Mouse (Mus musculus) heart, embryonic 10.5 days (tissue): ENCODE measurements around the gene Ropn1. TPM values are rescaled to one million over a fixed set of nuclear protein-coding genes. Genes with fewer than 3 reads are reported as not detected.
A peak's percentile ranks its signal among the peaks of the same experiment; 100 is the strongest.
"Not testable (repeated sequence)": the region's sequence is repeated elsewhere in the genome, so short reads cannot be mapped to it uniquely, and the experiment has no call there.

Experiments
- DNase-seq: peaks from one replicate; pipeline ENCODE4 v3.0.0-alpha.2; 2017; ENCODE audit warnings: low spot score
- H3K27ac ChIP-seq: fragments of 300-500 bp; sonication (generic); 2 replicates; pipeline ENCODE4 v1.5.1; 2016; ENCODE audit warnings: mild to moderate bottlenecking
- H3K27me3 ChIP-seq: fragments of 300-500 bp; sonication (generic); 2 replicates; pipeline ENCODE4 v1.6.1; 2016; ENCODE audit warnings: mild to moderate bottlenecking; ENCODE audit not compliant: poor library complexity, insufficient read depth, severe bottlenecking
- H3K36me3 ChIP-seq: fragments of 300-500 bp; sonication (generic); 2 replicates; pipeline ENCODE4 v1.6.1; 2016; ENCODE audit warnings: mild to moderate bottlenecking, moderate library complexity
- H3K4me1 ChIP-seq: fragments of 300-500 bp; sonication (generic); 2 replicates; pipeline ENCODE4 v1.6.1; 2016; ENCODE audit warnings: mild to moderate bottlenecking
- H3K4me3 ChIP-seq: fragments of 300-500 bp; sonication (generic); 2 replicates; pipeline ENCODE4 v1.5.1; 2016; ENCODE audit warnings: mild to moderate bottlenecking, moderate library complexity
- H3K9me3 ChIP-seq: fragments of 300-500 bp; sonication (generic); 2 replicates; pipeline ENCODE4 v1.6.1; 2016; ENCODE audit warnings: mild to moderate bottlenecking, moderate library complexity
- WGBS: fragments of 180-500 bp; shearing (Covaris S2); methylation state at CpG from one replicate; pipeline ENCODE4 v1.1.7; 2016; 5-methylcytosine and 5-hydroxymethylcytosine counted together
- polyA plus RNA-seq: library from polyadenylated mRNA; unstranded; fragments of >200 nt; fragmentation: Nextera tagmentation; extraction: Ambion mirVana; gene quantifications from 2 replicates; pipeline ENCODE4 v1.2.1, GENCODE M21; 2016

The Ropn1 gene
- polyA plus RNA-seq = 0.55 and 0.57 TPM in 2 replicates

GRCm38 (mm10) chr16:34649621-34650020 lies at the start of gene Ropn1:
TSS of gene Ropn1 (plus strand) at chr16:34649921.
- Histone ChIP-seq H3K27ac (no peak within 1 kb of the TSS), H3K27me3 (peaks cover 12% of the 10 kb centered on the region; the same call in 1 of the 2 replicates), H3K36me3 (no peaks in the 10 kb centered on the region), H3K9me3 (no peaks in the 10 kb centered on the region), H3K4me3 (no peak within 1 kb of the TSS), H3K4me1 (no peaks in the 10 kb centered on the region)
- 38% methylated on average over 7 of the region's 7 CpGs for WGBS
- DNase-seq = no peak

DNA sequence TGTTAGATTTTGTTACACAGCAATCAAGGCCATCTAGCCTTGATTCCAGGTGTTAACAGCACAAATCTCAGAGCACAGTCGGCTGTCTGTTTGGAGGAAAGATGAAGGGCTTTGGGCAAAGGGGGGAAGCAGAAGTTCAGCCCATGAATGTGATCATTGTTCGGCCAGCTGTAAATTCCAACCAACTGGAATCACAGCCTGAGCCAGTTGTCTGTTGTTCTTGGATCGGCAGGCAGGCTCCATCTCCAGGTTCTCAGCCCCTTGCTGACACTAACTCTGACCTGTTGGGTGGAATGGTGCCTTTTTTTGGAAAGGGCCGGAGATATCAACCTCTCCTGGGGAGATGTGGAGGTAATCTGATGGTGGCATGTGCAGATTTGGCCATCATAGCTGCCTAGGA lies 47.8 kb upstream of the Ropn1 start:
- no peak for DNase-seq
- H3K9me3 ChIP-seq = no peaks in the 10 kb centered on the region
- H3K36me3 ChIP-seq = no peaks in the 10 kb centered on the region
- H3K4me3 ChIP-seq = no peak overlapping the region
- 50% methylated on average over 4 of the region's 4 CpGs for WGBS
- H3K27me3 ChIP-seq = no peaks in the 10 kb centered on the region
- no peak overlapping the region for H3K27ac ChIP-seq
- H3K4me1 ChIP-seq = no peaks in the 10 kb centered on the region

DNA sequence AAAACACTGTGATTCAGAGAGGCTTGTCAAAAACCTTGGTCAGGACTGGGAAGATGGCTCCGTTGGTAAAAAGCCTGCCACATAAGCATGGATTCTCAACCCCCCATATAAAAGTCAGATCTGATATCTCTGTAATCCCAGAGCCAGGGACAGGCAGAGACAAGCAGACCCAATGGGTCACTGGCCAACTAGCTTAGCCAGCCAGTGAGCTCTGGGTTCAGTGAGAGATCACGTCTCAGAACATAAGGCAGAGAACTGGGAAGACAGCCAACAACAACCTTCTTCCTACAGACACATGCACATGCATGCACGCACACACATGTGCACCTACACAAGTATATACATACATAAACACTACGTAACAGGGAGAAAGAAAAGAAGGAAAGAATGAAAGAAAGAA lies 46.6 kb upstream of the Ropn1 start:
- DNase-seq = no peak
- no peak overlapping the region for H3K27ac ChIP-seq

DNA sequence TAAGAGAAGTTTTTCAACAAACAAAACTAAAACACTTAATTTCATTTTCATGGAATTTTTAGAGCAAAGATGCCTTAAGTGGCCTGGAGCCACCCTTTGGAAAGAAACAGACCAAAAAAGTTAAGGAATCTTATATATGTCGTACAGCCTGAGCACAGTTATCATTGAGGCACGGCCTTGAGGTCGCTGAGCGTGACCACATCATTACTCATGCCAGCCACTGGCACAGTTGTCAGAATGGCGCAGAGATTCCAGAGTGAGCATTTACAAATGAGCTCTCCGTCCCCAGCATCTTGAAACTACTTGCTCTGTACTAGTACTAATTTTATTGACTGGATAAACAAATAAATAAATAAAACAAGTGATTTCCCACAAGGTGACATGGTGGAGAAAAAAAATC lies 45.9 kb upstream of the Ropn1 start:
- Histone ChIP-seq H3K9me3 (no peaks in the 10 kb centered on the region), H3K27me3 (no peaks in the 10 kb centered on the region), H3K27ac (no peak overlapping the region), H3K4me1 (no peaks in the 10 kb centered on the region), H3K36me3 (no peaks in the 10 kb centered on the region), H3K4me3 (no peak overlapping the region)
- DNase-seq = no peak
- 70% methylated on average over 6 of the region's 6 CpGs for WGBS

More for the DNA sequence above, 46.6 kb upstream of the Ropn1 start:
- Histone ChIP-seq H3K4me1 (no peaks in the 10 kb centered on the region), H3K27me3 (no peaks in the 10 kb centered on the region), H3K36me3 (no peaks in the 10 kb centered on the region), H3K9me3 (no peaks in the 10 kb centered on the region), H3K4me3 (no peak overlapping the region)
- WGBS = 67% methylated on average over 4 of the region's 4 CpGs

DNA sequence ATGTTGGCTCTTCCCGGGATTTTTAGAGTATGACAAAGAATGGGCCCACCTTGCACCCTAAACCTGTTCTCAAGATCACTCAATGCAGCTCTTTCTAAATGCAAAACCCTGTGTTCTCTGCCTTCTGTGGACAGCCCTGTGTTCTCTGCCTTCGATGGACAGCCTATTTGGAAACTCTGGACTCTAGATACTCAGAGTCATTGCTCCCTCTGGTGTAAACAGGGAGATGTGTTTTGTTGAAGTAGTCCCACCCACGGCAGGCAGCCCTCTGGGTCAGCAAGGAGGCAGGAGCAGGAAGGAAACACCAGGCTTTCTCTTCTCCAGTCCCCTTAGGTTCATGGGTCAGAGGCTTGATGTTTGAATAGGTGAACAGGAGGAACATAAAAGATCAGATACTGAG lies 44.0 kb upstream of the Ropn1 start:
- DNase-seq = peak; percentile 76
- Histone ChIP-seq H3K4me3 (no peak overlapping the region), H3K36me3 (no peaks in the 10 kb centered on the region), H3K9me3 (no peaks in the 10 kb centered on the region), H3K27me3 (no peaks in the 10 kb centered on the region), H3K4me1 (no peaks in the 10 kb centered on the region), H3K27ac (no peak overlapping the region)
- 32% methylated on average over 3 of the region's 3 CpGs for WGBS

GRCm38 (mm10) chr16:34610137-34610536 lies 39.6 kb upstream of the Ropn1 start:
- Histone ChIP-seq H3K9me3 (no peaks in the 10 kb centered on the region), H3K4me3 (no peak overlapping the region), H3K4me1 (no peaks in the 10 kb centered on the region), H3K27ac (no peak overlapping the region), H3K36me3 (no peaks in the 10 kb centered on the region), H3K27me3 (no peaks in the 10 kb centered on the region)
- DNase-seq = no peak
- 83% methylated on average over 1 of the region's 1 CpGs for WGBS

- 67% methylated on average over 2 of the region's 2 CpGs for WGBS
- H3K36me3 ChIP-seq = no peaks in the 10 kb centered on the region
- H3K4me3 ChIP-seq = no peak overlapping the region
- H3K27me3 ChIP-seq = no peaks in the 10 kb centered on the region
- no peak overlapping the region for H3K27ac ChIP-seq
- no peak for DNase-seq
- H3K4me1 ChIP-seq = no peaks in the 10 kb centered on the region
- no peaks in the 10 kb centered on the region for H3K9me3 ChIP-seq
These were observed 35.7 kb upstream of the Ropn1 start for GRCm38 (mm10) chr16:34614021-34614420.

GRCm38 (mm10) chr16:34627591-34627990 lies 22.1 kb upstream of the Ropn1 start:
- Histone ChIP-seq H3K27me3 (no peaks in the 10 kb centered on the region), H3K36me3 (no peaks in the 10 kb centered on the region), H3K4me1 (no peaks in the 10 kb centered on the region), H3K9me3 (no peaks in the 10 kb centered on the region), H3K27ac (no peak overlapping the region), H3K4me3 (no peak overlapping the region)
- no peak for DNase-seq
- WGBS = 77% methylated on average over 2 of the region's 2 CpGs

GRCm38 (mm10) chr16:34628397-34628796 lies 21.3 kb upstream of the Ropn1 start:
- H3K27me3 ChIP-seq = no peaks in the 10 kb centered on the region
- H3K4me1 ChIP-seq = no peaks in the 10 kb centered on the region
- WGBS = 77% methylated on average over 4 of the region's 4 CpGs
- no peak overlapping the region for H3K27ac ChIP-seq
- no peaks in the 10 kb centered on the region for H3K9me3 ChIP-seq
- H3K36me3 ChIP-seq = no peaks in the 10 kb centered on the region
- H3K4me3 ChIP-seq = no peak overlapping the region
- DNase-seq = no peak

- no peak overlapping the region for H3K27ac ChIP-seq
- H3K27me3 ChIP-seq = no peaks in the 10 kb centered on the region
- DNase-seq = no peak
- 49% methylated on average over 3 of the region's 3 CpGs for WGBS
- no peaks in the 10 kb centered on the region for H3K36me3 ChIP-seq
- H3K9me3 ChIP-seq = no peaks in the 10 kb centered on the region
- no peaks in the 10 kb centered on the region for H3K4me1 ChIP-seq
- H3K4me3 ChIP-seq = no peak overlapping the region
These were observed 14.2 kb upstream of the Ropn1 start for GRCm38 (mm10) chr16:34635557-34635956.

DNA sequence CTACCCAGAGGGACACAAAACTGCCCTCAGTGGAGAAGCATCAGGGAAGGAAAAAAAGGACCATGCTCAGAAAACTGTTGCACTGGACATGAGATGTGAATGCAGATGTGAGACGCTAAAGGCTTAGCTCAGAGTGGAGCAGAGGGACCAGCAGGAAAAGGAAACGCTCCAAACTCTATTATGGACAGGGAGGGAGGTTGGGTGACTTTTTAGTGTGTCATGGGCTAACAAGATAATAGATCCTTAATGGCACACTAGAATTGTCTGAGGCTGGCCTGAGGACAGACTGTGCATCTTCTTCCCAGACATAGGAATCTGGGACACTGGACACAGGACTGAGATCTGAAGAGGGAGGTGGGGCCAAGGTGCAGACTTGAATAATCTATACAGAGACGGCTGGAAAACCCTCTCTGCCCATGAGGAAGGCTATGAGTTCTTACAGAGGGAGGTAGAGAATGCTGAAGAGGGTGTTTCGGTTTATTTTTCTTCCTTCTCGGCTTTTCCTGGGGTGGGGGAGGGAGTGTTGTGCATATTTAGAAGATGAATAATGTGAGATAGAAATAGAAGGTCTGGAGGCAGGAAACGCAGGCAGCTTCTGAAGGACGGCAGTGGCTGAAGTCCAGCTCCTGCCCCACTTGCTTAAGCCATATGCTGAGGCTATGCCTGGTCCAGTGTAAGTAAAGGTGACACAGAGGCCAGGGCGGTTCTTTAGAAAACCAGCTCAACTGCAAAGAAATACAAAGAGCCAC lies 6.0 kb upstream of the Ropn1 start:
- Histone ChIP-seq H3K9me3 (no peaks in the 10 kb centered on the region), H3K4me3 (no peak overlapping the region), H3K36me3 (no peaks in the 10 kb centered on the region), H3K4me1 (peaks cover 7% of the 10 kb centered on the region), H3K27me3 (0 out of 2 replicates have a peak, but pooled peaks cover 4% of the 10 kb centered on the region), H3K27ac (no peak overlapping the region)
- WGBS = 54% methylated on average over 8 of the region's 8 CpGs
- DNase-seq = no peak

DNA sequence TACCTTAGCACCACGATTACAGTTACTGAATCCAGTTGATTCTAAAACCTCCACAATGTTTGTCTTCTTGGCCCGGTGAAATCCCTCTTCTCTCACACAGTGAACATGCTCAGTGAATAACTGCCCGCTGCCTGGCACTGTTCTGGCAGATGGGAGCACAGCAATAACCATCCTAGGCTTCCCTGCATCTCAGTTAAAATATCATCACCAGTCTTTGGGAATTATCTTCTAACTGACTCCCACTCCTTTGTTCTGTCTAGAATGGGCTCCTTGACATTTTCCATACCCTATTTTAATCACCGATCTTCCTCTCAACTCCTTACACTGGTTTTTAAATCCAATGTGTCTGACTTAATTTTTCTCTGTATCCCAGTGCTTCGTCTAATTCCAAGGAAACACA lies 3.3 kb downstream of the Ropn1 start:
- no peak for DNase-seq
- Histone ChIP-seq H3K4me3 (no peak overlapping the region), H3K9me3 (no peaks in the 10 kb centered on the region), H3K27ac (no peak overlapping the region), H3K4me1 (peaks cover 1% of the 10 kb centered on the region; the same call in 1 of the 2 replicates), H3K36me3 (no peaks in the 10 kb centered on the region), H3K27me3 (peaks cover 12% of the 10 kb centered on the region; the same call in 1 of the 2 replicates)
- 81% methylated on average over 5 of the region's 5 CpGs for WGBS

DNA sequence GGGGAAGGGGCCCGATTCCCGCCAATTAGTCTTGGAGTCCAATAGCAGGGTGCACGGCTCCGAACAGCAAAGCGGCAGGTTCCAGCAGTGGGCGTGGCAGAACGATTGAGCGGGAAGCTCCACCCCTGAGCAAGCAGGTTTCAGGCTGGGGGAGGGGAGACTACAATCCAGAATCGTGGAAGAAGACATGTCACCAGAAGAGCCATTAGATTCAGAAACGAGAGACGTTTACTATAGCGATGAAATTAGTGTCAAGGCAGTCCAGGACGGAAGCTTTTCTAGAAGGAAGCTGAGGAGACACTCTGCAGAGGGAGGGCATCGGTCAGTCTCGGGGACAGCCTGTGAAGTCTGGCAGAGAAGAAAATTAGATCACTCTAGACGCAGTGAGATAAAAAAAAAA lies 7.8 kb downstream of the Ropn1 start:
- WGBS = 5% methylated on average over 16 of the region's 16 CpGs
- H3K27me3 ChIP-seq, DNase-seq: not testable (repeated sequence)

DNA sequence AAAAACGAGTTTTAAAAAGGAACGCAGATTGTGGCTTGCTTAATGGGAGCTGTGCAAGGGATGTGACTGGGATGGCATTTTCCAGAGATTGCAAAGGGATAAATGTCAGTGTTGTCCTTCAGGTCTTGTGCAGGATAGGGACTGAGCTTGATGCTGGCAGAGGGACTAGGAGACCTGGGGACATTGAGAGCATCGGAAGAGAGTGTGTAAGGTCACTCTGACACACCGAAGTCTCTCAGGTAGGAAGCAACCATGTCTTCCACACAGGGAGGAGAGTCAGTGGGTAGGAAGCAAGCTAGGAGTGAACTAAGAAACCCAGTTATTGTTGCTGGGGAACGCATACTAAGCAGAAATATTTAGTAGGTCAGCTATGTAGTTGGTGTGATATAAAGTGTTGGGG lies 8.3 kb downstream of the Ropn1 start:
- peaks cover 7% of the 10 kb centered on the region for H3K4me1 ChIP-seq
- H3K9me3 ChIP-seq = no peaks in the 10 kb centered on the region
- H3K27ac ChIP-seq = peak overlapping the region; percentile 17; the same call in 1 of the 2 replicates
- peak overlapping the region; percentile 50 for H3K4me3 ChIP-seq
- no peak for DNase-seq
- 23% methylated on average over 5 of the region's 5 CpGs for WGBS
- no peaks in the 10 kb centered on the region; the same call in 1 of the 2 replicates for H3K27me3 ChIP-seq
- no peaks in the 10 kb centered on the region for H3K36me3 ChIP-seq

More for the DNA sequence above, 7.8 kb downstream of the Ropn1 start:
- H3K36me3 ChIP-seq, H3K9me3 ChIP-seq, H3K4me1 ChIP-seq: not testable (repeated sequence)
- Histone ChIP-seq H3K27ac (peak overlapping the region; percentile 17; the same call in 1 of the 2 replicates), H3K4me3 (peak overlapping the region; percentile 50)
